In genomic region chr12:52552085-52552484, GRCm38 (mm10) we compare ENCODE assay signal across 24 mouse cellular contexts. TPM values are rescaled to one million over a fixed set of nuclear protein-coding genes. Genes with fewer than 3 reads are reported as not detected.
DNase-seq lines count a peak whose midpoint lies in the region; ATAC-seq and TF ChIP-seq lines count a peak whose summit lies in the region.
"Had no signal": no experiment of that assay in that cellular context is flagged by ENCODE, and none has a peak within 500 bp of the region (broad histone marks: within the 10 kb centered on the region; RNA-seq: fewer than 3 reads in every experiment).

No protein-coding gene starts in this region.

- H3K4me1 ChIP-seq in kidney, adult 2 months (ENCODE audit: control insufficient read depth, insufficient read depth, low read length) = peaks cover 2% of the 10 kb centered on the region; the same call in 1 of the 2 replicates
- no peaks in the 10 kb centered on the region for H3K4me1 ChIP-seq in kidney, embryonic 14.5 days (ENCODE audit: control insufficient read depth, insufficient read depth, low read length)
- H3K4me1 ChIP-seq: embryonic facial prominence, embryonic 15.5 days; hindbrain, embryonic 15.5 days; limb, embryonic 10.5 days; midbrain, embryonic 13.5 days; neural tube, embryonic 13.5 days had no signal

- 96% methylated on average over 2 of the region's 2 CpGs for WGBS in kidney, adult 2 months
- 95% methylated on average over 2 of the region's 2 CpGs for WGBS in kidney, embryonic 14.5 days

- peak; percentile 14 for DNase-seq in kidney, adult 2 months
- peak; percentile 39 for DNase-seq in CD4-positive, CD25-positive, alpha-beta regulatory T cell, adult 2 months (ENCODE audit: low read depth, low spot score)
- DNase-seq in induced T-regulatory cell, adult 2 months (ENCODE audit: low read depth) = peak; percentile 4
- peak; percentile 17 for DNase-seq in thymus, postnatal 25 days
- DNase-seq in c-Kit-positive CD71-positive TER-119-positive erythroid progenitor cells, embryonic 14.5 days (ENCODE audit: low spot score) = no peak
- DNase-seq in left cerebral cortex, adult 11 months (ENCODE audit: low spot score) = no peak
- DNase-seq: adrenal gland, postnatal 36 days; B cell, adult 2 months; cerebellum, adult 18-20 months; cerebellum, postnatal 36 days; heart, postnatal 4 days; kidney, adult 8-10 months; layer of hippocampus, adult 9-11 months; liver, postnatal 0 days; lung, postnatal 14 days; spleen, adult 18-20 months had no signal

- TF ChIP-seq POLR2A in kidney, adult 2 months (IDR thresholded peaks at IDR 0.05; ENCODE audit: low read depth, low read length) = no peak

- no peak overlapping the region for H3K4me3 ChIP-seq in kidney, adult 2 months (ENCODE audit: insufficient read depth, low read depth, low read length)
- no peak overlapping the region for H3K4me3 ChIP-seq in kidney, embryonic 14.5 days (ENCODE audit: low read length)
- H3K4me3 ChIP-seq: embryonic facial prominence, embryonic 15.5 days; hindbrain, embryonic 15.5 days; limb, embryonic 10.5 days; midbrain, embryonic 13.5 days; neural tube, embryonic 13.5 days had no signal

- no peak for ATAC-seq in kidney, embryonic 14.5 days (ENCODE audit: low FRiP score, low TSS enrichment)
- ATAC-seq: forebrain, embryonic 16.5 days; liver, postnatal 0 days; midbrain, embryonic 13.5 days had no signal

- H3K36me3 ChIP-seq in kidney, adult 2 months (ENCODE audit: control insufficient read depth, insufficient read depth, low read length) = no peaks in the 10 kb centered on the region
- no peaks in the 10 kb centered on the region for H3K36me3 ChIP-seq in kidney, embryonic 14.5 days (ENCODE audit: control insufficient read depth, insufficient read depth, low read length)
- H3K36me3 ChIP-seq: hindbrain, embryonic 15.5 days; midbrain, embryonic 13.5 days; neural tube, embryonic 13.5 days had no signal

- no peak overlapping the region for H3K9ac ChIP-seq in kidney, embryonic 14.5 days (ENCODE audit: low read depth, low read length)
- H3K9ac ChIP-seq: embryonic facial prominence, embryonic 15.5 days; hindbrain, embryonic 15.5 days; liver, postnatal 0 days; midbrain, embryonic 13.5 days; neural tube, embryonic 13.5 days had no signal

- H3K27me3 ChIP-seq in kidney, adult 2 months (replicated peaks; ENCODE audit: control insufficient read depth, insufficient read depth, low read length) = no peaks in the 10 kb centered on the region
- H3K27me3 ChIP-seq in kidney, embryonic 14.5 days (ENCODE audit: control insufficient read depth, insufficient read depth, low read length) = no peaks in the 10 kb centered on the region
- H3K27me3 ChIP-seq: embryonic facial prominence, embryonic 15.5 days; hindbrain, embryonic 15.5 days; midbrain, embryonic 13.5 days; neural tube, embryonic 13.5 days had no signal

- H3K27ac ChIP-seq in kidney, adult 2 months (ENCODE audit: insufficient read depth, low read depth, low read length) = no peak overlapping the region
- H3K27ac ChIP-seq in kidney, embryonic 14.5 days (ENCODE audit: low read depth, low read length) = no peak overlapping the region
- H3K27ac ChIP-seq: embryonic facial prominence, embryonic 15.5 days; hindbrain, embryonic 15.5 days; limb, embryonic 10.5 days; midbrain, embryonic 13.5 days; neural tube, embryonic 13.5 days had no signal

- no peak for TF ChIP-seq CTCF in kidney, adult 2 months (conservative IDR thresholded peaks at IDR 0.05; ENCODE audit: insufficient read depth, insufficient read length, low read depth, low read length)

- no peak overlapping the region for H3K4me2 ChIP-seq in kidney, embryonic 14.5 days (replicated peaks; ENCODE audit: low read depth, low read length)
- H3K4me2 ChIP-seq: embryonic facial prominence, embryonic 15.5 days; heart, embryonic 11.5 days; hindbrain, embryonic 15.5 days; midbrain, embryonic 13.5 days; neural tube, embryonic 13.5 days had no signal

- H3K9me3 ChIP-seq in kidney, embryonic 14.5 days (ENCODE audit: control insufficient read depth, low read length) = no peaks in the 10 kb centered on the region
- H3K9me3 ChIP-seq: embryonic facial prominence, embryonic 15.5 days; hindbrain, embryonic 15.5 days; limb, embryonic 10.5 days; midbrain, embryonic 13.5 days; neural tube, embryonic 13.5 days had no signal

RNA-seq across cellular contexts. Expression of gene Arhgap5, which starts 48.3 kb away (rescaled TPM):
- polyA plus RNA-seq in kidney, adult 2 months (2012; rRNA removed) = 6.1 and 9.9 TPM in 2 replicates
- polyA plus RNA-seq in kidney, embryonic 14.5 days (2014; fragmentation: Nextera tagmentation; extraction: Ambion mirVana) = 55.9 and 56.3 TPM in 2 replicates

Comparison
In these comparisons a context has a peak if more than half of its experiments do, and no peak if none do; other contexts are left out.
1. DNase-seq: peak in kidney, adult 2 months (single experiment), CD4-positive, CD25-positive, alpha-beta regulatory T cell, adult 2 months (single experiment), induced T-regulatory cell, adult 2 months (single experiment) and thymus, postnatal 25 days (single experiment); none in c-Kit-positive CD71-positive TER-119-positive erythroid progenitor cells, embryonic 14.5 days (single experiment) and left cerebral cortex, adult 11 months (single experiment).